In the genomic region with DNA sequence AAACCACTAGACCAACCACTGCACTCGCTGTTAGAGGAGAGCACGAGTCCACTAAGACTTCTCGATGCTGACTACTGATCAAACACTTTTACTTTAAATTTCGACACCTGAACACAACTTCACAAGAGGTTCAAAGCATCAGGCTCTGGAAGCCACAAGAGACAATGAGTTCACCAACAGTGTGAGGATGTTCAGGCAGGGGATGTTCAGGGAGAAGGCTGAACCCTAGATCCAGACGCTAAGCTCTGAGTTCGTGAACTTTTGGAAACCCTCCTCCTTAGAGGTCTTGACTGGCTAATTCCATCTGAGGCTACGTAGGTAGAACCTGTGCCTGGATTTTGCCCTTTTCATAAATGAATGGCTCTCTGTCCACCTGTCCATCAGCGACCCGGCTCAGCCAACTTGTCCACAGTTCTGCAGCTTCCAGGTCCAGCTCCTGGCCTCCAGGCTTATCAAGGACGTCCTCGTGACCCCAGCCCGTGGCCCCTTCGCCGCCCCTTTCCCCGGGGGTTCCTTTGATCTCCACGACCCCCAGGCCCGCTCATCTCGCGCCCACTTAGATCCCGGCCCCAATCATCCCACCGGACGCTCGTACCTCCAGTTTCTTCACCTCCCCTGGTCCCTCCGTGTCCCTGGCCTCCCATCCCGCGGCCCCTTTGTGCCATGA, we compare ENCODE assay signal across 7 mouse cellular contexts. TPM values are rescaled to one million over a fixed set of nuclear protein-coding genes. Genes with fewer than 3 reads are reported as not detected.
DNase-seq lines count a peak whose midpoint lies in the region; ATAC-seq lines count a peak whose summit lies in the region.

No protein-coding gene starts in this region.

- peaks cover 6% of the 10 kb centered on the region for H3K4me1 ChIP-seq in forebrain, embryonic 14.5 days (ENCODE audit: control insufficient read depth, insufficient read depth, low read length)
- peaks cover 6% of the 10 kb centered on the region for H3K4me1 ChIP-seq in kidney, embryonic 16.5 days (ENCODE audit: insufficient read depth, low read length)
- peaks cover 14% of the 10 kb centered on the region for H3K4me1 ChIP-seq in midbrain, embryonic 13.5 days (replicated peaks)

- ATAC-seq in forebrain, embryonic 14.5 days, result no peak; the same call in none of the 2 replicates
- ATAC-seq in kidney, embryonic 16.5 days (ENCODE audit: low FRiP score, low TSS enrichment), result peak; percentile 86
- ATAC-seq in midbrain, embryonic 13.5 days, result no peak

- peak overlapping the region; percentile 98 for H3K9ac ChIP-seq in forebrain, embryonic 14.5 days (ENCODE audit: low read length)
- peak overlapping the region; percentile 98 for H3K9ac ChIP-seq in kidney, embryonic 16.5 days (replicated peaks; ENCODE audit: low read length)
- peak overlapping the region; percentile 98 for H3K9ac ChIP-seq in midbrain, embryonic 13.5 days (replicated peaks)

- H3K36me3 ChIP-seq in forebrain, embryonic 14.5 days (ENCODE audit: control insufficient read depth, insufficient read depth, low read length), result peaks cover 25% of the 10 kb centered on the region
- H3K36me3 ChIP-seq in kidney, embryonic 16.5 days (ENCODE audit: insufficient read depth, low read length), result peaks cover 23% of the 10 kb centered on the region
- H3K36me3 ChIP-seq in midbrain, embryonic 13.5 days, result peaks cover 28% of the 10 kb centered on the region

- H3K4me2 ChIP-seq in forebrain, embryonic 14.5 days (ENCODE audit: low read length), result peak overlapping the region; percentile 86
- H3K4me2 ChIP-seq in kidney, embryonic 16.5 days (replicated peaks; ENCODE audit: low read depth, low read length), result peak overlapping the region; percentile 81
- peak overlapping the region; percentile 76 for H3K4me2 ChIP-seq in midbrain, embryonic 13.5 days (replicated peaks)

- peak overlapping the region; percentile 93 for H3K27ac ChIP-seq in forebrain, embryonic 14.5 days (ENCODE audit: low read depth, low read length)
- H3K27ac ChIP-seq in kidney, embryonic 16.5 days (ENCODE audit: low read length), result peak overlapping the region; percentile 95
- H3K27ac ChIP-seq in midbrain, embryonic 13.5 days, result peak overlapping the region; percentile 94

- no peaks in the 10 kb centered on the region for H3K27me3 ChIP-seq in forebrain, embryonic 14.5 days (replicated peaks; ENCODE audit: control insufficient read depth, insufficient read depth, low read length)
- H3K27me3 ChIP-seq in kidney, embryonic 16.5 days (ENCODE audit: insufficient read depth, low read length), result no peaks in the 10 kb centered on the region
- H3K27me3 ChIP-seq in midbrain, embryonic 13.5 days, result no peaks in the 10 kb centered on the region

- WGBS in forebrain, embryonic 14.5 days, result 3% methylated on average over 26 of the region's 26 CpGs
- WGBS in kidney, embryonic 16.5 days, result 3% methylated on average over 26 of the region's 26 CpGs
- 5% methylated on average over 26 of the region's 26 CpGs for WGBS in midbrain, embryonic 13.5 days

- peak overlapping the region; percentile 87 for H3K4me3 ChIP-seq in forebrain, embryonic 14.5 days (ENCODE audit: low read depth, low read length)
- peak overlapping the region; percentile 99 for H3K4me3 ChIP-seq in kidney, embryonic 16.5 days (ENCODE audit: low read length)
- peak overlapping the region; percentile 94 for H3K4me3 ChIP-seq in midbrain, embryonic 13.5 days (replicated peaks)

- DNase-seq in right cerebral cortex, postnatal 14 days, result peak; percentile 23
- DNase-seq in right cerebral cortex, postnatal 36 days (ENCODE audit: low spot score in 2 of 2), result no peak
- peak; percentile 22 for DNase-seq in adipocyte (ENCODE audit: low spot score)
- DNase-seq in forebrain, embryonic 14.5 days (ENCODE audit: low spot score), result no peak
- DNase-seq in urinary bladder, postnatal 36 days (ENCODE audit: low spot score in 2 of 2), result no peak

- no peaks in the 10 kb centered on the region for H3K9me3 ChIP-seq in forebrain, embryonic 14.5 days (replicated peaks; ENCODE audit: control insufficient read depth, low read length)
- H3K9me3 ChIP-seq in kidney, embryonic 16.5 days (ENCODE audit: low read length), result no peaks in the 10 kb centered on the region
- H3K9me3 ChIP-seq in midbrain, embryonic 13.5 days, result no peaks in the 10 kb centered on the region

RNA-seq across cellular contexts. Expression of gene Sec61g, which starts 0.8 kb away (rescaled TPM):
- polyA plus RNA-seq in forebrain, embryonic 14.5 days (2014; fragmentation: Nextera tagmentation; extraction: Ambion mirVana), result 27.0 and 36.9 TPM in 2 replicates
- 30.0 and 30.3 TPM in 2 replicates for polyA plus RNA-seq in kidney, embryonic 16.5 days (2015; fragmentation: Nextera tagmentation; extraction: Ambion mirVana)
- 39.6 and 43.3 TPM in 2 replicates for polyA plus RNA-seq in midbrain, embryonic 13.5 days (2015; fragmentation: Nextera tagmentation; extraction: Ambion mirVana)

Comparison
In these comparisons a context has a peak if more than half of its experiments do, and no peak if none do; other contexts are left out.
1. DNase-seq: peak in right cerebral cortex, postnatal 14 days (single experiment) and adipocyte (single experiment); none in right cerebral cortex, postnatal 36 days (0 of 2), forebrain, embryonic 14.5 days (single experiment) and urinary bladder, postnatal 36 days (0 of 2).
2. Peak in every context shown above with its lines, with median percentiles within 50 percentile points of each other: H3K27ac ChIP-seq, H3K4me2 ChIP-seq, H3K4me3 ChIP-seq and H3K9ac ChIP-seq.